Mouse (Mus musculus) right cerebral cortex, postnatal 10 days (tissue): ENCODE measurements around the gene Hoxb7.

Experiments
- DNase-seq, 2 experiments: peaks; one replicate each; pipeline ENCODE4 v3.0.0; 2021; ENCODE audit warnings: low spot score in 2 of 2

Gene Hoxb7

DNA sequence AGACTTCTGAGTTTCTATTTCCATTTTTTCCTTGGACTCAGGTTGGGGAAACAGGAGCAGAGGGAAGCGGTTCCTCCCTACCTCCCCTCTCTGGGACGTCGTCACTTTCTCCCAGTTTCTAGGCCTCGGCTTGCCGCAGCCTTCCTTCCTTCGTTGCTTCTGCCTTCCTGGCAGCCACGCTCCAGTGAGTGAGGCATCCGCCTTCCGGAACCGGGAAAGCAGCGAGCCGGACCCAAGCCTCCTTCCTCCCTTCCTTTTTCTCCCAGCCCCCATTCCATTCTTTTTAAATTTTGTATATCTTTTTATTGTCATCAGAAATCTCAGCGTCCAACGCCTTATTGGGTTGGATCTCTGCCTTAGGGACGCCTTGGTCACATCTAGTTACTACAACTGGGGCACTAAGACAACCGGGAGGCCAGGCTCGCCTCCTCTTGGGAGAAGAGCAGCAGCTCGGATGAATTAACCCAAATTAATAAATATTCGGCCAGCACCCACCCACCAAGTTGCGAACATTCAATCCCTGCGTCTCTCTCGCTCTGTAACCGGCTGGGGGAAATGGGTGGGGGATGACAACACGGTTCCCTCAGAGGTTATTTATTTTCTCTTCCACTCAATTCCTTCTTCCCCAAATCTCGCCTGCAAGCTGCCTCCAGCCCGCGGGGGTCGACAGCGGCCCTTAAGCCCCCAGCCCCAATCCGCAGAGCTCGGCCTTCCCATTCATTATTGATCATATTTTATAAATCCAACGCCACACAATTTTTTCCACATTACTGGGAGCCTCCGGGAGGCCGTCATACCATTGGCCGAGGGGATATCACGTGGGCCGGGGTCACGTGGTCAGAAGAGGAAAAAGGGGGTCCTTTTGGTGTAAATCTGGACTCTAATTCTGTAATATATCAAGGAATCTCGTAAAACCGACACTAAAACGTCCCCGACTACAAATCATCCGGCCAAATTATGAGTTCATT lies at the start of gene Hoxb7:
TSS of gene Hoxb7 (plus strand) at position 853 of the 968 bp plus-strand sequence.
- DNase-seq, result no peak

DNA sequence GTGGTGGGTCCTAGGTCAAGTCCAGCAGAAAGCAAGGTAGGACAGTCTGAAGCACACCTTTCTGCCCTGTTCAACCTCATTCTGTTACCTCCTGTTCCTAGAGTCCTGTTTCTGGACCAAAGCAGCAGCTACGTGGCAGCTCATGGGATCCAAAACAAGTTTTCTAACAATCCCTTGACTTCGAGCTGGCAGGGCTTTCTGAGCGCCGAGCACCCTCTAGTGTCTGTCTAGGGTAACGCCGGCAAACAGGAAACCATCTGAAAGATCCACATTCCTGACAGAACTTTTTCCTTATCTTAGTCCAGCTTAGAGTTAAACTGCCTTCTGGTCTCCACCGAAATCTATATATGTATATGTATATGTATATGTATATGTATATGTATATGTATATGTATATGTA lies 46.2 kb upstream of the Hoxb7 start:
- peak; percentile 38 to 66 for DNase-seq

DNA sequence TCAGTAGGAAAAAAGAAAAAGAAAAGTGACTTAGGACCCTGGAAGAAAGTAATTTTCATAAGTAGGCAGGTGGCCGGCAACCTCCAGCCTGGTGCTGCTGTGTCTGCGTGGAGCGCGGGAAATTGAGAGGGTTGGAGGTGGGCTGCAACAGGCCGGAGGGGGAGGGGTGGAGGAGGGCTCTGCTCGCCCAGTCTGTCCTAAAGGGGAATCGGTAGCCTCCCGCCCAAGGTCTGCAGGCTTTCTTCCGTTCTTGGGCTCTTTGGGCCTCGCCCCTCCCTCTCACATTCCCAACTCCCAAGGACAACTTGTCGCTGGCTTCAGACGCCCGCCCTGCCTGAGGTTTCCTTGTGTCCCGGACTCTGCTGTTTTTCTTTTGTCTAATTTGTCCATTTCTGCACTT lies 35.5 kb upstream of the Hoxb7 start:
- no peak for DNase-seq

DNA sequence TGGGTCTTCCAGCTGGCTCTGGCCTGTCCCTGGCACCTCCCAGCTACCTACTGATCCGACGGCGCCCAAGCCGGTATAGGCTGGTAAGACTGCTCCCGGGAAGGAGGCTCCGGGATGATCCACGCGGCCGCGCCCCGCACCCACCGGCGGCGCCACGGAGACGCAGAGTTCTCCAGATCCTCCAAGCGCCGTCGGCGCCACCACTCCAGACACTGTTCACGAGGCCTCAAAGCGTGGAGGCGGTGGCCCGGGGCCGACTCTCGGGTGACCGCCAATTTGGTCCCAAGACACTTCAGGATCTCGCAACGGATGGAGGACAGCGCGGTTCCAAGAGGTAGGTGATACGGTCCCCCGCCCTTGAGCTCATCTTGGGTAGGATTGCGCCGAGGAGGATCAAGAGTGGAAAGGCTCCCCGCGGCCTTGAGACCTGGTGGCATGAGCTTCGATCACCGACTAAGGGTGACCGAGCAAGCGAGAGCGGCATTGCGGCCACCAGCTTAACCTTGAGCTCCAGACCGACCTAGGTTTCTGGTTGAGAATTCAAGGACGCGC lies 34.9 kb upstream of the Hoxb7 start:
- no peak for DNase-seq

DNA sequence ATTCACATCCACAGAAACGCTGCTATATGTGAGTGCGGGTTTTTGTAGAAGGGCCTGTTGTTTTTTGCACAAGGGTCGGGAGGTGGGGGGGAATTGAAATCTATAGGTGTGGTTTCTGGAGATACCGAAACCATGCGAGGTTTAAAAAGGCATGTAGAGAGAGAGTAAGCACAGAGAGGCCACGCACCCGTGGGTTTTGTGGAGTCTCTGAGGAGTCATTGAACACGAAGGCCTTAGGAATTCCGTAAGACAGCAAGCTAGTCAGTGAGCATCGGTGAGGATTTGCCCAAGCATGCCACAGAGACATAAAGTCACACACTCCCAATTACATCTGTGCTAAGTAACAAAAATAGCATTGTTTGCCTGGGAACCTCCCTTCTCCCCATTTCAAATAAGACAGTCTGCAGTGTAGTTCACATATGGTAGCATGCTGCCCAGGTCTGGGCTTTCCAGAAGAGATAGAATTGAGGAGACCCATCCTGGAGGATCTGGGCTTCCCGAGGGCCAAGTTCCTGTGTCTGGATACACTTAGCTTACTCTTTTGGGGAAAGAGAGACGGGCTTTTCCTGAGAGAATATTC lies 33.8 kb upstream of the Hoxb7 start:
- DNase-seq, result no peak

DNA sequence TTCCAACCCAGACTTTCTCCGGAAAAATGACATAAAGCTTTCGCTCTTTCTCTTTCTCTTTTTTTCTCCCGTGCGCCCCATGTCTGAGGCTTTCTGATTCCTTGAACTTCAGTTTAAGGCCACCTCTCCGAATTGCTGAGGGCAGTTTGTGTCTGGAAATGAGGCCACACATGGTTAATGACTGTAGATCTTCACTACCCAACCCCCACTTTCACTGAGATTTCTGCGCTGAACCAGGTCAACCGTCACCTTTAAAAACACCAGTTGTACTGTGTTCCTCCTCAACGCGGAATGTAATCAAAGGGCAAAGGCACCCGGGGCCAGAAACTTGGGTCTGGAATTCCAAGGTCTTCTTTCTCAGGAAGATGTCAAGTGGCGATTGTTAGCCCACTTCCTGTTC lies 32.2 kb upstream of the Hoxb7 start:
- DNase-seq, result no peak

DNA sequence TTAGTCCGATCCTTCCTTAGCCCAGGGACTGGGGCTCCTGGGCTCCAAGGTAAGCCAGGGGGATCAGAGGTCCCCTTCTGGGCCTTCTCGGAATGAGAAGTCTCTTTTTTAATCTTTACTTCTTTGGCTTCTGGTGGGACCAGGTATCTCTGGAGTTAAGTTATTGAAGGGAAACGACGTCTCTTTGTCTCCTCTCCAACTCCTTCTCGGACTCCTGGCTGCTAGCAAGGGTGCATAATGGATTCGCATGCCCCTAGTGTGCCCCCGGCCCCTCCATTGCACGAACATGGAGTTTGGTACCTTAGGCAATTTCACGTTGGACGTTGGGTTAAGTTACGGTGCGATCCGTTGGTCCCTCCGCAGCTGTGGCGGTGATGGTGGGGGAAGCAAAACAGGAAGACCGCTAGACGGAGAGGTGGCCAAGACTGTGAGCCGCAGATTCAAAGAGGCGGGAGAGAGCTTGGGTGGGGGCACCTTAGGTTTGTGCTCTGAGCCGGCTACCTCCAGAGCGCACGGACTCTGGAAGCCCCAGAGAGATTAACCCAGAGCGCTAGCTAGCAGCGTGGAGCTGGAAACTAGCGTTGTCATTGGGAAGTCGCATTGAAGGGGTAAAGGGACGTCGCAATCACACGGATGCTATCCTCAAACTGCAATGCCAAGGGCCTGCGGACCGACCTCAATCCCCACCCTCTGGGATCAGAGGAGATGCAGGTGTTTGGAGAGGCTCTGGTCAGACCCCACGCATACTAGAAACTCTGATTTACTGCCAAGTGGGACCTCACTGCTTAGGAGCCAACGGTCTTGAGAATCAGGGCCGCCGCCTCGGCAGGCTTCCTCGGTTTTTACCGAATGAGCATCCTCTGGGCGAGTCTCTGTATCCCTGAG lies 31.1 kb upstream of the Hoxb7 start:
- DNase-seq, result no peak

DNA sequence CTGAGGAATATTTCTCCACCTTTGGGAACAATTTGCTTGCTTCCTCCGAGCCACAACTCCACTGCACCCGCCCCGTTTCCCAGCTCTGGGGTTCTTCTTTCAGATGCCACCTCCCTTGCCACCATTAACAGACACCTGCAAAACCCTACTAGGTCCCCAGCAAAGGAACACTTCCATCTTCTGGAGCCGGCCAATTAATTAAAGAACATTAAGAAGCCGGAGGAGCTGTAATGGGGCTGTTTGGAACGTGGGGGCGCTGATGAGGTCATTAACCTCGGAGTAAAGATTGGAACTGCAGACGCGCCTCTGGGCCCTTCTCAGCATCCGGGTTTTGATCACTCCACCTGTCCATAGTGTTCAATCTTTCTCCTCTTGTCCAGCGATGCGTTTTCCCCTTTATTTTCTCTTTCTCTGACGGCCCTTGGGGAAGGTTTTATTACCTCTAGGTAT lies 30.4 kb upstream of the Hoxb7 start:
- no peak for DNase-seq

DNA sequence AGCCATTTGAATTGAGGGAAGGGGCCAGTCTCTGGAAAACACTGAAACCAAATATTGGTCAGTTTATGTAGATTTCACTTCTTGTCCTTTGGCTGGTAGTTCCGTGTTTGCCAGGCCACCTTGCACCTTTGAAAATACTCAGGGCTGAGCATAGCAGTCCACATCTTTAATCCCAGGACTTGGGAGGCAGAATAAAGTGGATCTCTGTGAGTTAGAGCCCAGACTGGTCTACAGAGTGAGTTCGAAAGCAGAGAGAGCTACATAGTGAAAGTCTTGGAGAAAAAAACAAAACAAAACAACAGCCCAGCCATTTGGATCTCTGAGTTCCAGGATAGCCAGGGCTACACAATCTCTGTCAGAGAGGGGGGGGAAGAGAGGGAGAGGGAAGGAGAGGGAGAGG lies 29.3 kb upstream of the Hoxb7 start:
- no peak for DNase-seq

DNA sequence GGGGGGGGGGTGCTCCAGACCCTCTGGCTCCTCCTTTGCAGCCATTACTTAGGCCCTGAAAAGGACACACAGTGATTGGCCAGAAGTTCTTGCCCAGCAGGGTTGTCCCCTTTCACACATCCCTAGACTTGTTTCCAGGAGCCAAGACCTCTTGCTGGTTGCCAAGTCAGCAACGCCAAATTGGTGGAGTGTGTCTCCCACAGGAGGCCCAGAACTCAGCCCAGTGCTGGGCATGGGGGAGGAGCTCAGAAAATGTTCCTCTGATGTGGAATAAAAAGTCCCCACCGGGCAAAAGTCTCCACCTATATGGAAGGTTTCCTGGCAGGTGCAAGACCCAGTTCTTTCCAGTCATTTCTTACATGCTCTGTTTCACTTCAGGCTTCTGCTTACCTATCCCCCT lies 27.4 kb upstream of the Hoxb7 start:
- DNase-seq, result no peak

DNA sequence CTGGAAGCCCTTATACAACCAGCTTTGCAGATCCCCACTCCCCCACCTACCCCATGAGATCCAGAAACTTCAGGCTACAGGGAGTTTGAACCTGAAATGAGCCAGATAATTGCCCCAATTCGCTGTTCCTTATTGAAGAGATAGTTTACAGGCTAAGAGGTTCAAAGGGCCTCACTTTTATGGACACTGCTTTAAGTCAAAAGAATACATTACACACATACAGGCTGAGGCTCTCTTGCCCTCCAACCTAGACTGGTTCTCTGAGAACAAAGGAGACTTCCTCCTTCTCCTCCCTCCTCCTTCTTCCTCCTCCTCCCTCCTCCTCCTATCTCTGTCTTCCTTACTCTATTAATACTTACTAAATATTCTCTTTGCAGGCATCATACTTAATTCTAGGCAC lies 26.9 kb upstream of the Hoxb7 start:
- DNase-seq, result no peak

DNA sequence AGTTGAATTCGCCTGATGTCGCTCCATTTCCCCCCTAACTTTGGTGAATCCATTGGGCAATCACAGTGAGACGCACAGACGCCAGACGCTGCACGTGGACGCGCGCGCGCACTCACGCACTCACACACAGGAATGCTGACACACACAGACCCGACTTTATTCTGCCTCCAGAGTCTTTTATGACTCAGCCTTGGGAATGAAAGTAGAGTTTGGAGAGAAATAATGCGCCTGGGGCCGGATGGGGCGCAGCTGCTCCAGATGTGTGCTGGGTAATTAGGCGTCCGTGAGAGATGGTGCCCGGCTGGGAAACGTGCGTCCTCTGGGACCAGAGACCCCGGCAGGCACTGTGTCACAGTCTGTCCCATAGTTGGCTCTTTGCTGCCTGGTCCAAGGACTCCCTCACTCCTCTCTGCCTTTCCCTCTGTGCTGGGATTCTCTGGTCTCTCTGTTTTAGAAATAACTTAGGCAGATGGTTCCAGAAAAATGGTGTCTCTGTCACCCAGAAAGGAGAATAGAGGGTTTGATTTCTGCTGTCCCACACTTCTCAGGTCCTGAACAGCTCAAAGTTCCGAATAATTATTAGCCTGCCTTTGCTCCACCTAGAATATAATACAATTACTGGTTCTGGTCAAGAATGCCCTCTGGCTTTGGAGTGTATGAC lies 26.0 kb upstream of the Hoxb7 start:
- no peak for DNase-seq

DNA sequence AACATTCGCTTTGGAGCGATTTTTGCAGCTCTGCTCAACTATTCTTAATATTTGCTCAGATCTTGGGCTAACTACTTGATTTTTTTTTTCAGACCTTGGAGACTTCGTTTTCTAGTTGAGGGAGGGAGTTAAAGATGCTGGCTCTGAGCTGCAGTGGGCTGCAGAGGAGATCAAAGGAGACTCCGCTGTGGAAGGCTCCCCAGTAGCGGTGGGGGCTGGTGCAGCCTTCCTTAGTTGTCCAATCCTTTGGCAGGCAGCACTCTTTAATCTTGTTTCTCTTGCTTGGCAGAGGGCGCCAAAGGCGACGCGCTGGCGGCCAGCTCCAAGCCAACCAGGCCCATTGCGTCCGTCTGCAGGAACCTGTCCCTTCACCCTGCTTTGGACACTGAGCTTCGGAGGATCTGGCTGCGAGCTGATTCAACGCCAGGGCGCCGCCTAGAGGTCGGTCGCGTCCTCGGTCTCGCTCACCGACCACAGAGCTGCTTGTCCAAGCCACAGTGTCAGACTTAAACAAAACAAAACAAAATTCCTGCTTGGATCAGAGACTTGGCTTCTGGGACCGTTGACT lies 25.0 kb upstream of the Hoxb7 start:
- DNase-seq, result no peak

DNA sequence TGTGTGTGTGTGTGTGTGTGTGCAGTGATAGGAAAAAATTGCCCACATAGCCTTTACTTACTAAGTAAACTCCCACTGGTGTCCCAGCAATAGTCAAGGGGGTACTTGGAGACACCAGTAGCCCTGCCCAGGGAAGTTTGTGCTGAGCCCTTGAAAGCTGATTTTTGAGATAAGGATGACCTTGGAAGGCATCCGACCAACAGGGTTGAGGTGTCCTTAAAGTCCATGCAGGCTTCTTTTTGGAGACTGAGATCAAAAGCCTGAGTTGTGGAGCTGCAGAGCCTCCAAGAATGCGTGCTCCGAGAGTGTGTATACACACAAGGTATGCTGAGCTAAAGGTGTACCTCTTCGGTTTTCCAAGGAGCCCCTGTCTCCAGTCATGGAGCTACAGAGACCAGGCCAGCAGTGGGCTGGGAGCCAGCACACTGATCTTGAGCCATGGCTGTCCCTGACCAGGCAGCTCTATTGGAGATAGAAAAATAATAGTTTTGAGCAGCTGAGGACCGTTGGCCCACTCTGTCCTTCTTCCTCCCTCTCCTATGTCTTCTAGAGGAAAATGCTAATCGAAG lies 24.1 kb upstream of the Hoxb7 start:
- DNase-seq, result no peak

DNA sequence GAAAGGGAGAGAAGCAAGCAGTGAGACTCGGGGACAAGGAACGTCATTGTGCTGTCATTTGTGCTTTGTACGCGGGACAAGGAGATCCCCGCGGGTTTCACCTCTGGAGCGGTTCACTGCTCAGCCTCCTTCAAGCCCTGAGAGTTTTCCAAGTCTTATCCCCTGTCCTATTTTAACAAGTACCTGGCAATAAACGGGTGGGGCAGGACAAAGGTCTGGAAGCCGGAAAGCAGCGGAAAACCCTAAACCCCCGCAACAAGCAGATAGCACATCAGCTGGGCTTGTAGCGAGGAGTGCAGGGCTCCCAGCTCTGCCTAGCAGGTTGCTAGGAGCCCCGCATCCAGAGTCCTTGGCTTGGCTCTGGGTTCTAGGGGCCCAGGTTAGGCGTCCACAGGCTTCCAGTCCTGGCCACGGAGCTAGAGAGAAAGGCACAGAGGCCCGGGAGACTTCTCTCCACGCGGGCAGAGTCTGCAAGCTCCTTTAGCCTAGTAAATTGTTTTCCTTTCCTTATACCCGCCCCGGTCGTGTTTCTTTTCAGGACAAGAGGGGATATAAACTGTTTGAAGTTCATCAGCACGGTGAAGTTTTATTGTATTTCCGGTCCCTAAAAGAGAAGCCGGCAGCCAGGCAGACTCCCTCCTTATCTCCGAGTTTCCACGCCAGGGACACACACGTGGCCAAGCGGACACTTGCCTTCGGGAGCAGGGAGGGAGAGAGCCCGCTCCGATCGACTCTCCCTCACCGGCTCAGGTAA lies 22.6 kb upstream of the Hoxb7 start:
- DNase-seq, result no peak

DNA sequence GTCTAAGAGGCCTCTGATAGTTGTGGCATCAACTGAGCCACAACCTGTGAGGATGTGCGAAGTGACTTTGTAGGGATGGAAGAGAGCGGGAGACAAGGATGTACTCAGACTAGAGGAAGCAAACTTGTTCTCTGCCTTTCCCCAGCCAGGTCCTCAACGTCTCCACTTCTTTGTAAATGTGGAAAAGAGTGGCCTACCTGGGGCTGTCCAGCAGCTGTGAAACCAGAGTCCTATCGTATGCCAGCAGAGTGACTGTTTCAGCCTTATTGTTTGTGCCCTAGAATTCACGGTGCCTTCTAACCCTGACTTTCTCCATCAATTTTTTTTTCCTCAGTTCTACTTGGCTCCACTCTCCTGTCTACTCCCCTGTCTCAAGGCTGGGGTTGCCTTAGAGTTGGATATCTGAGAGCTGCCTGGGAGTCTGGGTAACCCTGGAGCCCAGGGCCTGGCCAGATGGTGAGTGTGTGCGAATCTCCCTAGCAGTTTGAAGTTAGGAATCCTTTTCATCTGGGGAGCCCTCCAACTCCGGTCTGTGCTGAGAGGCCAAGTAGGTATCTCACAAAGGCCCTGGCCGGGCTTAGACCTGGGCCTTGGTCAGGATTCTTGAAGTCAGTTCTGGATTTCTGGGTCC lies 21.9 kb upstream of the Hoxb7 start:
- no peak for DNase-seq

DNA sequence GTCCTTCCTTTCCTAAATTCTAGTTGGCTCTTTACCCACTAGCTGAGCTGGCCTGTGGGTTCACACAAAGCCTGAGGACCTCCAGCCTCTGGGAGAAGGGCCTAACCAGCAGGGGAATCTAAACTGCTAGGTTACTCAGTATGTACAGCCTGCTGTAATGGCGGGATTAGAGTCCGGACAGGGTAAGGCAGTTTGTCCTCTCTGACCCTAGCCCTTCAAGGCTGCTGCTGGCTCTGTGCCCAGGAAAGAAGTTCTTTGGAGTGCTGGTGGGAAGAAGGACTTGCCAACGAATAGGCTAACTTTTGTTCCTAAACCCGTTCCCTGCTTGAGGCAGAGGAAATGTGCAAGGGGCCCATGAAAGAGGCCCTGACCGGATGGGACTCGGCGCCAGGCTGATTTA lies 20.5 kb upstream of the Hoxb7 start:
- DNase-seq, result no peak

DNA sequence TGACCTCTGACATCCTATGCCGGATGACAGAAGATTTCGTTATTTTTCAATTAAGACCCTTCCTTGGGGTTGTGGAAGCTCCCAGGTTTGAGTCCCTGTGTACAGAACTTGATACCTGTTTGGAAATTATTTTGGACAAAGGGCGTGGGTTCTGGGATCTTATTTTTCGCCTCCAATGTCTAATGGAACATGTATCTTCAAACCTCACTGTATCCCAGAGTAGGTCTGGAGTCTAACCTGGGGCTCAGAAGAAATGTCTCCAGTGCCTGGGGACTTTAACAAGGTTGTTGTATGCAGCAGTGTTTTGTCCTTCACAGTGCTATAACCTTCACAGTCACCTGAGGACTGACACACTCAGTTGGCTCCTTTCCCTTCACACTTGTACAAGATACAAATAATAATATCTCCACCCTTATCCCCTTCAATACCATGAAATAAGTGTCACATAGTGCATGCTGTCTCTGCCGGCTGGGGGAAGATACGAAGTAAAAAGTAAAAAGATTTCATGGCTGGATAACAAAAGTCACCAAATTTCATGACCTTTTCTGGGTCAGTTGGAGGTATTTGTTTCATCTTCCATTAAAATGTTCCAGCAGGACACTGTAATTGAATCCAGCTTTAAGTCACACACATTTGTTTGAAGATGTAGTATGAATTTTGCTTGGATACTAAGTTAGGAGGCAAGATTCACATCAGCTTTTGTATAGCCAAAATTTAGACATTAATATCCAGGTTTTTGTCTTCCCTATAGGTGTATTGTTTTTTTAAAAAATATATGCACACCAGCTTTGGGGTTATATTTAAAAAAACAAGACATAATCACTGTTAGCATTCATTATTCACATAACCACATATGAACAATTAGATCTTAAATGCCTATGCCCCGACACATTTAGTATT lies 19.2 kb upstream of the Hoxb7 start:
- DNase-seq, result no peak
